Comparison of ENCODE assay signal across 13 mouse cellular contexts in the genomic region with DNA sequence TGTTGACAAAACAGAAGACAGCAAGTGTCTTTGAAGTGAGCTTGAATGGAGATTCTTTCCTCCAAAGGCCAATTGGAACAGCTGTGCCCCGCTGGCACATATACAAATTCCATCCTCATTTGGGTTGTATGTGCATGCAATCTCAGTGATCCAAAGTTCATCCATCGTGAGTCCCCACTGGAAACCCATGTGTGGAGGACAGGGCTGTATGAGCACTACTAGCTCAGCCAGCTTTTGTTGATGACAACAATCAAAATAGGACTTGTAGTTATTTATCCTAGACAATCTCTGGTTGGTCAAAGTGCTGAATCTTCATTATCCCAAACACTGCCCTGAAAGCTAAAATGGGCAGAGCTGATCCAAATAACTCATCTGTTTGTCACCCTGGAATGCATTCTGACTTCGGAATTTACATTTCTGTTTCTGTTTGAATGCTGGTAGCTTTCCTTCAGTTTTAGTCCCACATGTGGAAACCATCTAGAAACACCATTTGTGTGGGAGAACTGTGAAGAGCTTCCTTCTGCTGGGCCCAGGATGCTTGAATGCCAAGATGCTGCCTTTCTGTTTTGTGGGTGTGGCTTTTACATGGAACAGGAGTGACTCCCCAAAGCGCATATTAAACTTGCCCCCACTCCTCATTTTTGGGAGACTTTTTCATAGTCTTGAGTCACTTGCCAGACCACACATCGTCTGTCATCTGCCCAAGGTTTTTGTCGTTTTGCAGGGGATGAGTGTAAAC.
DNase-seq lines count a peak whose midpoint lies in the region; ATAC-seq and TF ChIP-seq lines count a peak whose summit lies in the region.
"Had no signal": no experiment of that assay in that cellular context is flagged by ENCODE, and none has a peak within 500 bp of the region (broad histone marks: within the 10 kb centered on the region; RNA-seq: fewer than 3 reads in every experiment).

No protein-coding gene starts in this region.

- no peaks in the 10 kb centered on the region for H3K27me3 ChIP-seq in neural tube, embryonic 15.5 days (replicated peaks)
- H3K27me3 ChIP-seq in hindbrain, postnatal 0 days (ENCODE audit: insufficient read depth, low read length): no peaks in the 10 kb centered on the region
- H3K27me3 ChIP-seq: heart, embryonic 13.5 days had no signal

- H3K4me3 ChIP-seq in neural tube, embryonic 15.5 days (replicated peaks): no peak overlapping the region
- no peak overlapping the region for H3K4me3 ChIP-seq in hindbrain, postnatal 0 days (ENCODE audit: low read length)
- H3K4me3 ChIP-seq: heart, embryonic 13.5 days had no signal

- H3K4me1 ChIP-seq in neural tube, embryonic 15.5 days: peaks cover 3% of the 10 kb centered on the region; the same call in 1 of the 2 replicates
- no peaks in the 10 kb centered on the region for H3K4me1 ChIP-seq in hindbrain, postnatal 0 days (ENCODE audit: insufficient read depth, low read length)

- DNase-seq in frontal cortex, adult 2 months (ENCODE audit: extremely low spot score in 1 of 2, low spot score in 1 of 2): peak; percentile 35 to 68
- DNase-seq in frontal cortex, postnatal 25 days (ENCODE audit: low spot score in 2 of 2): no peak
- DNase-seq in right cerebral cortex, adult 18-20 months: peak; percentile 64
- DNase-seq in right cerebral cortex, postnatal 4 days: no peak
- DNase-seq in left cerebral cortex, adult 9 months (ENCODE audit: low spot score in 2 of 2): peak; percentile 27 to 48
- DNase-seq in skeletal muscle tissue, adult 2 months (ENCODE audit: low read depth, low spot score): peak; percentile 15
- DNase-seq in hindbrain, postnatal 0 days (ENCODE audit: low spot score): no peak
- DNase-seq: adrenal gland, postnatal 10 days; cerebellum, adult 11 months; kidney, postnatal 10 days had no signal

- ATAC-seq in neural tube, embryonic 15.5 days (ENCODE audit: low FRiP score): no peak
- no peak for ATAC-seq in hindbrain, postnatal 0 days
- ATAC-seq: hindbrain, embryonic 16.5 days had no signal

- H3K9me3 ChIP-seq in neural tube, embryonic 15.5 days (replicated peaks): no peaks in the 10 kb centered on the region
- H3K9me3 ChIP-seq in hindbrain, postnatal 0 days (ENCODE audit: low read length): no peaks in the 10 kb centered on the region
- H3K9me3 ChIP-seq: heart, embryonic 13.5 days had no signal

- H3K9ac ChIP-seq in neural tube, embryonic 15.5 days (replicated peaks): no peak overlapping the region
- no peak overlapping the region for H3K9ac ChIP-seq in hindbrain, postnatal 0 days (replicated peaks; ENCODE audit: low read length)
- H3K9ac ChIP-seq: heart, embryonic 13.5 days had no signal

- no peaks in the 10 kb centered on the region for H3K36me3 ChIP-seq in neural tube, embryonic 15.5 days
- H3K36me3 ChIP-seq in hindbrain, postnatal 0 days (ENCODE audit: insufficient read depth, low read length): no peaks in the 10 kb centered on the region
- H3K36me3 ChIP-seq: heart, embryonic 13.5 days had no signal

- H3K27ac ChIP-seq in neural tube, embryonic 15.5 days (replicated peaks): no peak overlapping the region
- H3K27ac ChIP-seq in hindbrain, postnatal 0 days: no peak overlapping the region
- H3K27ac ChIP-seq: heart, embryonic 13.5 days had no signal

- no peak for TF ChIP-seq CTCF in hindbrain, postnatal 0 days (IDR thresholded peaks at IDR 0.05; ENCODE audit: low read depth)

- WGBS in neural tube, embryonic 15.5 days: 72% methylated on average over 6 of the region's 6 CpGs
- 70% methylated on average over 6 of the region's 6 CpGs for WGBS in hindbrain, postnatal 0 days

- no peak overlapping the region for H3K4me2 ChIP-seq in neural tube, embryonic 15.5 days
- H3K4me2 ChIP-seq in hindbrain, postnatal 0 days (ENCODE audit: low read depth, low read length): no peak overlapping the region
- H3K4me2 ChIP-seq: heart, embryonic 13.5 days had no signal

Comparison
In these comparisons a context has a peak if more than half of its experiments do, and no peak if none do; other contexts are left out.
1. DNase-seq: peak in frontal cortex, adult 2 months (2 of 2), right cerebral cortex, adult 18-20 months (single experiment), left cerebral cortex, adult 9 months (2 of 2) and skeletal muscle tissue, adult 2 months (single experiment); none in frontal cortex, postnatal 25 days (0 of 2), right cerebral cortex, postnatal 4 days (single experiment) and hindbrain, postnatal 0 days (single experiment).